Mouse (Mus musculus) liver, embryonic 11.5 days (tissue): ENCODE data around the gene Dpy30. TPM values are rescaled to one million over a fixed set of nuclear protein-coding genes. Genes with fewer than 3 reads are reported as not detected.
"Not testable (repeated sequence)": the region's sequence is repeated elsewhere in the genome, so short reads cannot be mapped to it uniquely, and the experiment has no call there.

Experiments used
- ATAC-seq: fragments of 200-750 bp; cut with Nextera tagmentation; replicated peaks from 2 replicates; pipeline ENCODE4 v1.8.0; 2017; ENCODE audit warnings: moderate number of reproducible peaks, mild to moderate bottlenecking, moderate TSS enrichment, moderate library complexity; ENCODE audit not compliant: low FRiP score
- DNase-seq: peaks from one replicate; pipeline ENCODE4 v3.0.0-alpha.2; 2017; ENCODE audit warnings: low spot score
- H3K27ac ChIP-seq: fragments of 300-500 bp; sonication (generic); 2 replicates; pipeline ENCODE4 v1.5.1; 2014; ENCODE audit warnings: mild to moderate bottlenecking, low read depth, low read length, control low read depth
- H3K27me3 ChIP-seq: fragments of 300-500 bp; sonication (generic); replicated peaks from 2 replicates; pipeline ENCODE4 v1.6.1; 2014; ENCODE audit warnings: low read length, mixed read lengths; ENCODE audit not compliant: control insufficient read depth, insufficient read depth
- H3K36me3 ChIP-seq: fragments of 300-500 bp; sonication (generic); 2 replicates; pipeline ENCODE4 v1.6.1; 2014; ENCODE audit warnings: mild to moderate bottlenecking, low read length, moderate library complexity, mixed read lengths; ENCODE audit not compliant: control insufficient read depth, insufficient read depth
- H3K4me1 ChIP-seq: fragments of 300-500 bp; sonication (generic); replicated peaks from 2 replicates; pipeline ENCODE4 v1.6.1; 2014; ENCODE audit warnings: low read length, mixed read lengths; ENCODE audit not compliant: control insufficient read depth, insufficient read depth
- H3K4me2 ChIP-seq: fragments of 300-500 bp; sonication (generic); 2 replicates; pipeline ENCODE4 v1.6.1; 2014; ENCODE audit warnings: mild to moderate bottlenecking, control low read depth, moderate library complexity
- H3K4me3 ChIP-seq: fragments of 300-500 bp; sonication (generic); 2 replicates; pipeline ENCODE4 v1.5.1; 2014; ENCODE audit warnings: low read depth, low read length, control low read depth
- H3K9ac ChIP-seq: fragments of 300-500 bp; sonication (generic); 2 replicates; pipeline ENCODE4 v1.6.1; 2014; ENCODE audit warnings: low read depth, low read length, control low read depth
- H3K9me3 ChIP-seq: fragments of 300-500 bp; sonication (generic); 2 replicates; pipeline ENCODE4 v1.6.1; 2016; ENCODE audit warnings: low read length, inconsistent platforms, mixed read lengths; ENCODE audit not compliant: control insufficient read depth
- WGBS: fragments of 180-500 bp; shearing (Covaris S2); extraction: QIAGEN DNeasy Blood & Tissue Kit; methylation state at CpG from one replicate; pipeline ENCODE4 v1.1.7; 2014; 5-methylcytosine and 5-hydroxymethylcytosine counted together
- polyA plus RNA-seq: library from polyadenylated mRNA; unstranded; fragments of >200 nt; fragmentation: Nextera tagmentation; extraction: Ambion mirVana; gene quantifications from 2 replicates; pipeline ENCODE4 v1.2.1, GENCODE M21; 2014

Gene Dpy30
- polyA plus RNA-seq, 1 experiment from 2014 or later, result 264 TPM

DNA sequence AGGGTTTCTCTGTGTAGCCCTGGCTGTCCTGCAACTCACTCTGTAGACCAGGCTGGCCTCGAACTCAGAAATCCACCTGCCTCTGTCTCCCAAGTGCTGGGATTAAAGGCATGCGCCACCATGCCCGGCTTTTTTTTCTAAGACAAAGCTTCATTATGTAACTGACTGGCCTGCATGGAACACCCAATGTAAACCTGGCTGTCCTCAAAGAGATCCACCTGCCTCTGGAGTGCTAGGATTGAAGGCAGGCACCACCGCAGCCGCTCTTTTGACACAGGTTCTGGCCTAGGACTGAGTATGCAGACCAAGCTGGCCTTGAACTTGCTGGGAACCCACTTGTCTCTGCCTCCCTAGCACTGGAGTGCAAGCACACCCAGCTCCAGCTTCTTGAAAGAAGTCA, 26.8 kb downstream of the Dpy30 start:
- H3K4me2 ChIP-seq, H3K9me3 ChIP-seq, H3K4me1 ChIP-seq, H3K27me3 ChIP-seq, DNase-seq, H3K27ac ChIP-seq, H3K9ac ChIP-seq, H3K4me3 ChIP-seq, ATAC-seq: not testable (repeated sequence)
- WGBS, result 93% methylated on average over 5 of the region's 5 CpGs
- H3K36me3 ChIP-seq, result peaks cover 12% of the 10 kb centered on the region

DNA sequence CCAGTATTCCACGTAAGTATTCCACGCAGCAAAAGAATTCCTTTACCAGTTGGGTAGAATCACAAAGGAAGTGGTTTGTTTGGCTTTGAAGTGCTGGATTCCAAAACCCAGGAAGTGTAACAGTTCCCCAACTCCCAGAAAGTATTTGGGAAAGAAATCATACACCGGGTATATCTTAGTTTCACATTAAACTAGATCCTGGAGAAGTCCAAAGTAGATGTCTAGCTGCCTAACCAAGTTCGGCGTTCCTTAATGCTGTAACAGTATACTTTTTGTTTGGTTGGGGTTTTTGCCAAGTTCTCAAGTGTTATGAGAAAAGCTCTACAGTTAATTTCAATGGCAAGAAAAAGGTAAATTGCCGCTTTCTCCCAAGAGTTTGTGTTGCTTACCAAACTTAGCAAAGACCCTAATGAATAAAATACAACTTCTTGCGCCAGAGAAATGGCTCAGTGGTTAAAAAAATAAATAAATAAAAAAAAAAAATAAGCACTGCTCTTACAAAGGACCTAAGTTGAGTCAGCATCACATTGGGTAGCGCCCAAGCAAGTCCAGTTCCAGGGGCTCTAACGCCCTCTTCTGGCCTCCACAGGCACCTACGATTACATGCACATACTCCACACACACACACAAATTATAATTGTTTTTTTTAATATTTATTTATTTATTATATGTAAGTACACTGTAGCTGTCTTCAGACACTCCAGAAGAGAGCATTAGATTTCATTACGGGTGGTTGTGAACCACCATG, 27.5 kb downstream of the Dpy30 start:
- DNase-seq (no peak), ATAC-seq (no peak)
- Histone ChIP-seq H3K4me3 (peak overlapping the region; percentile 90), H3K9ac (peak overlapping the region; percentile 96), H3K27me3 (no peaks in the 10 kb centered on the region), H3K36me3 (peaks cover 7% of the 10 kb centered on the region), H3K9me3 (no peaks in the 10 kb centered on the region), H3K4me1 (peaks cover 11% of the 10 kb centered on the region), H3K4me2 (peak overlapping the region; percentile 86), H3K27ac (peak overlapping the region; percentile 97)
- whole genome bisulfite sequencing, result 43% methylated on average over 11 of the region's 11 CpGs

DNA sequence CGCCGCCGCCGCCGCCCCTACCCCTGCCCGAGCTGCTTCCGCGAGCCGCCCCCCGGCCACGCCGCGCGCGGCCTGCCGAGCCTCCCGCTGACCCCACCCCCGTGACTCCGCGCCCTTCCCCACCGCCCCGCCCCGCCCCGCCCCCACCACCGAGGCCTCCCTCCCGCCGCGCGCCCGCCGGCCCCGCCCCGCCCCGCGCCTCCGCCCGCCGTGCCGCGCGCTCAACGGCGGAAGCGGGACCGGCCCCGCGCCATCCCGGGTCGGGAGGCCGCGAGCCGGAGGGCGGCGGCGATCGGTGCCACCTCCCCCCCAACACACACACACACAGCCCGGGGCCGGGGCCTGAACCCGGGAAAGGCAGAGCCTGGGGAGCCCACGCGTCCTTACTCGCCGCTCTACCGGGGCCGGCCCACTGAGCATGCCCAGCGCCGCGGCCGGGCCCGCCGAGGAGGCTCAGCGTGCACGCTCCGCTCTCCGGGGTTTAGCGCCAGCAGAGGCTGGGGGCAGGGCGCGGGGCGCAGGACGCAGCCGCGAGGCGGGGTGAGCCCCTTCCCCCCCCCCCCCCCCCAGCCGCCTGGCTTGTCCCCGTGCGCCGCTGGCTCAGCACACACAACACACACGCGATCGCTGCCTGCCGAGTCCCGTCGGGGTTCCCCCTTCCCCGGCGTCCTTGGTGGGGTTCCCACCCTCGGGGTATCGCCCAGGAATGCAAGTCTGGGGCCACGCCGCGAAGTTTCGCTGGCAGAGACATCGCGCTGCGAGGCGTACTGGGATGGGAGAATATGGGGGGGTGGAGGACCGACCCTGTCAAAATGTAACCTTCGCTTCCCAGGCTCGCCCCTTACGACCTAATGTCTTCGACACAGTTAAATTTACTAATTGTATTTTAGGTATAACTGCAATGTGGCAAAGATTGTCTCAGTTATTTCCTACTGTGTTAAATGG, 28.4 kb downstream of the Dpy30 start, which contains the start of gene Memo1:
Memo1 (minus strand) TSS at position 496 of the 945 bp plus-strand sequence.
- peak; percentile 90 for DNase-seq
- under 1% methylated on average over 56 of the region's 110 CpGs for WGBS
- Histone ChIP-seq H3K27me3 (no peaks in the 10 kb centered on the region), H3K27ac (peak within 1 kb of the TSS; percentile 97), H3K9me3 (no peaks in the 10 kb centered on the region), H3K4me2 (peak within 1 kb of the TSS; percentile 89), H3K4me3 (peak within 1 kb of the TSS; percentile 90), H3K9ac (peak within 1 kb of the TSS; percentile 96), H3K36me3 (peaks cover 7% of the 10 kb centered on the region), H3K4me1 (peaks cover 20% of the 10 kb centered on the region)
- ATAC-seq, result peak; percentile 81

DNA sequence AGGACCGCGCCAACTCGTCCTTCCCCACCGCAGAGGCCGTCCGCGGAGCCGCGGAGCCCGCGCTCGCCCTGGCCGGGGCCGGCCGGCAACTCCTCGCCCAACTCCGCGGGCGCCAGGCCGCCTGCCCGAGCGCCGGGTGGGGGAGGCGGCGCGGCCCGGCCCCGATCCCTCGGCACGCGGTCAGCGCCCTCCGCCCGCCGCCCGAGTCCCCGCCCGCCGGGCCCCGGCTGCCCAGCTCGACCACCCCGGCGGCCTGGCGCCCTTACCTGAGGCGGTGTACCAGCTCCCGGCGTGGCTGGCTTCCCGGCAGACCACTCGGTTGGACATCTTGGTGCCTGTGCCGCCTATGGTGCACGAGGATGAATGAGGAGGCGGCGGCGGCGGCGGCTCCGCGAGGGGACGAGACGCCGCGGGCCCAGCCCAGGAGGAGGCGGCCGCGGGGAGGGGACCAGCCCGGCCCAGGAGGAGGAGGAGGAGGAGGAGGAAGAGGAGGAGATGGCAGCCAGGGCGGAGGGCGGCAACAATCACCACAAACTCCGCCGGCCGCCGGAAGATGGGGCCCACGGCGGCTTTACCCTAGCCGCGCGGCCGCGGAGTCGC, 29.2 kb downstream of the Dpy30 start:
- peaks cover 4% of the 10 kb centered on the region for H3K36me3 ChIP-seq
- DNase-seq (peak; percentile 86), ATAC-seq (peak; percentile 86)
- H3K4me3 ChIP-seq, result peak overlapping the region; percentile 90
- peaks cover 23% of the 10 kb centered on the region for H3K4me1 ChIP-seq
- no peaks in the 10 kb centered on the region for H3K27me3 ChIP-seq
- under 1% methylated on average over 70 of the region's 80 CpGs for WGBS
- H3K4me2 ChIP-seq, result peak overlapping the region; percentile 89
- no peaks in the 10 kb centered on the region for H3K9me3 ChIP-seq
- H3K27ac ChIP-seq, result peak overlapping the region; percentile 97
- peak overlapping the region; percentile 96 for H3K9ac ChIP-seq

DNA sequence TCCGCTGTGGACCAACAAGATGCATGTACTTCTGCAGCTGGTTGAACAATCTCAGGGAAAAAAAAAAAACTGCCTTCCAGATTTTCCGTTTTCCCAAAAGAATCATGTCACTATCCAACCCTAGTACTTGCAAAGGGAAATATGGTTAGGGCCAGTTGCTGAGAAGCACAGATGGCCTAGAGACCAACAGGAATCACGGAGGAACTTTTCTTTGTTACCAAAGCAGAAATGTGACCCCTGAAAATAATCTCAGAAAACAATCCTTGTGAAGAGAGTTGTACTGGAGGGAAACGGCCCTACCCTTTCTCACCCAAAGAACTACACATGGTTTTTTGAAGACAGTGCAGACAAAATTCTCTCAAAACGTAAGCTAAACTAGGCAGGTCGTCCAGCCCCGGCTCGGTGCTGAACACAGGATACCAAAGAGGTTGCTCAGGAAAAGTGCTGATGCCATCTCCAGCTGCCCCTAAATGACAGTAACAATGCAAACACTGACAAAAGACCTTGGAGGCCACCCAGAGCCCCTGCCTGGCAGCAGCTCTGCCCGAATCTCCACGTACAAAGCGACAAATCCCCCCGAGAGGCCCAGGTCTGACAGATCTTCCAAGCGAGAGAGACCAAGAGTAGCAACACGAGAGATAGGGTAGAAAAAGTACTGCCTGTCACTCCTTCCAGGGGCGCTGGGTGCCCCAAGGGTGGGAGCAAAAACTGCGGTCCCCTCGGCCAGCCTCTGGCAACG, 29.9 kb downstream of the Dpy30 start:
- Histone ChIP-seq H3K9ac (peak overlapping the region; percentile 96), H3K27me3 (no peaks in the 10 kb centered on the region), H3K4me2 (peak overlapping the region; percentile 89), H3K9me3 (no peaks in the 10 kb centered on the region), H3K4me1 (peaks cover 25% of the 10 kb centered on the region), H3K4me3 (peak overlapping the region; percentile 90), H3K36me3 (peaks cover 4% of the 10 kb centered on the region), H3K27ac (peak overlapping the region; percentile 97)
- ATAC-seq, result no peak; the same call in 1 of the 2 replicates
- WGBS, result 2% methylated on average over 18 of the region's 18 CpGs
- DNase-seq, result peak; percentile 70

DNA sequence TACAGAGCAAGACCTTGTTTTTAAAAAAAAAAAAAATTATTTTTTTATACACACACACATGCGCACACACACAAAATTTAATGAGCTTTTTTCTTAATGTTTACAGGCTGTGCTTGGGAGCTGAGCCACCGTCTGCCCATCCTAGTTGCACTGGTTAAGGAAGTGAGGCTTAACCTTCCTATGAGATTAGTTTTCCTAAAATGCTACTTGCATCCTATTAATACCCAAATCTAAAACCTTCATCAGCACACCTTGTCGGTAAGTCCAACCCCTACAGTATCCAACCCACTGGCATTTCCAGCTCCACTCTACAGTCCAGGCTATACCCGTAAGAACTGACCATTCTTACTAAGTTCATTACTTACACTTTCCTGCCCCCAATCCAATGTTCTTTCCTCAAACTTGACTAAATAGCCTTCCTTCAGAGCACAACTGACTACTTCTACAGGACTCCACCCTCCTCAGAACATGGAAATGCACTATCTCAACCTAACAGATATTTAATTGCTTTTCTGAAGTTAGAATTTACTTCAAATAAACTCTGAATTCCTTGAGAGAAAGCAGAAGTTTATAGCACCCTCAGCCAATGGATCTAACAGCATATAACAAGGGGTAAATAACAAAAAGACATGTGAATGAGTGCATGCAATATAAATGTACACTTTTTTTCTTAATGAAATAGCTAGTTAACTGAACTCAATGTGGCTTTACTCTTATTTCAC, 31.9 kb downstream of the Dpy30 start:
- H3K27ac ChIP-seq, result no peak overlapping the region
- no peaks in the 10 kb centered on the region for H3K9me3 ChIP-seq
- no peaks in the 10 kb centered on the region for H3K27me3 ChIP-seq
- DNase-seq (no peak), ATAC-seq (no peak)
- H3K36me3 ChIP-seq, result peaks cover 10% of the 10 kb centered on the region; the same call in 1 of the 2 replicates
- peak overlapping the region; percentile 11; the same call in 1 of the 2 replicates for H3K4me3 ChIP-seq
- H3K9ac ChIP-seq, result no peak overlapping the region
- peak overlapping the region; percentile 89 for H3K4me2 ChIP-seq
- peaks cover 27% of the 10 kb centered on the region for H3K4me1 ChIP-seq
- 60% methylated on average over 4 of the region's 4 CpGs for WGBS

DNA sequence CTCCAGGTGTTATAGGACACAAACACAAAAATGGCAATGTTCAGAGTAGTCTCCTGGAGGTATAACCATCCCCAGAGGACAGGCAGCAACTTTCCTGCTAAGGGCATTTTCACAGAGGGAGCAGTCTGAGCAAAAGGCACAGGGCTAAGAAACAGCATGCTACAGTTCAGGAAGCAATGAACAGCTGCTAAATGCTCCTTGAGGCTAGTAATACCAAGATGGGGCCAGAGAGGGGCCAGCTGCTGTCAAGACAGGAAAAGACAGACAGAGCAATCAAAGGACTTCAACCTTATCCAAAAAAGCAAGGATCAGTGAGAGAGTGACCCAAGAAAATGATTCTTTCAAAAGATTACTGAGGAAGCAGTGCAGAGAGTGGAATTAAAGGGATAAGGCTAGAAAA, 32.9 kb downstream of the Dpy30 start:
- H3K4me1 ChIP-seq, result peaks cover 30% of the 10 kb centered on the region
- peak overlapping the region; percentile 48 for H3K27ac ChIP-seq
- H3K9ac ChIP-seq, result no peak overlapping the region
- peaks cover 10% of the 10 kb centered on the region; the same call in 1 of the 2 replicates for H3K36me3 ChIP-seq
- H3K27me3 ChIP-seq, result no peaks in the 10 kb centered on the region
- no peak for DNase-seq
- peak overlapping the region; percentile 89 for H3K4me2 ChIP-seq
- no peak for ATAC-seq
- no peak overlapping the region for H3K4me3 ChIP-seq
- no peaks in the 10 kb centered on the region for H3K9me3 ChIP-seq
